Mouse (Mus musculus) liver, adult 2 months (tissue): ENCODE measurements at regions not wholly inside any gene's neighbourhood (a gene's known extent, or its start where the extent isn't known, plus 50 kb on each side); places are given as distances from the start of the nearest gene placed in this dataset.

Source experiments
- CTCF ChIP-seq: fragments of 200-500 bp; IDR thresholded peaks from 2 replicates; pipeline ENCODE4 v1.5.1; 2011; ENCODE audit warnings: low read depth, low read length, control low read depth
- POLR2A ChIP-seq: fragments of 200-500 bp; IDR thresholded peaks from 2 replicates; pipeline ENCODE4 v1.6.1; 2011; ENCODE audit warnings: low read length, control low read depth; ENCODE audit not compliant: insufficient read depth; ENCODE audit errors: extremely low read depth

DNA sequence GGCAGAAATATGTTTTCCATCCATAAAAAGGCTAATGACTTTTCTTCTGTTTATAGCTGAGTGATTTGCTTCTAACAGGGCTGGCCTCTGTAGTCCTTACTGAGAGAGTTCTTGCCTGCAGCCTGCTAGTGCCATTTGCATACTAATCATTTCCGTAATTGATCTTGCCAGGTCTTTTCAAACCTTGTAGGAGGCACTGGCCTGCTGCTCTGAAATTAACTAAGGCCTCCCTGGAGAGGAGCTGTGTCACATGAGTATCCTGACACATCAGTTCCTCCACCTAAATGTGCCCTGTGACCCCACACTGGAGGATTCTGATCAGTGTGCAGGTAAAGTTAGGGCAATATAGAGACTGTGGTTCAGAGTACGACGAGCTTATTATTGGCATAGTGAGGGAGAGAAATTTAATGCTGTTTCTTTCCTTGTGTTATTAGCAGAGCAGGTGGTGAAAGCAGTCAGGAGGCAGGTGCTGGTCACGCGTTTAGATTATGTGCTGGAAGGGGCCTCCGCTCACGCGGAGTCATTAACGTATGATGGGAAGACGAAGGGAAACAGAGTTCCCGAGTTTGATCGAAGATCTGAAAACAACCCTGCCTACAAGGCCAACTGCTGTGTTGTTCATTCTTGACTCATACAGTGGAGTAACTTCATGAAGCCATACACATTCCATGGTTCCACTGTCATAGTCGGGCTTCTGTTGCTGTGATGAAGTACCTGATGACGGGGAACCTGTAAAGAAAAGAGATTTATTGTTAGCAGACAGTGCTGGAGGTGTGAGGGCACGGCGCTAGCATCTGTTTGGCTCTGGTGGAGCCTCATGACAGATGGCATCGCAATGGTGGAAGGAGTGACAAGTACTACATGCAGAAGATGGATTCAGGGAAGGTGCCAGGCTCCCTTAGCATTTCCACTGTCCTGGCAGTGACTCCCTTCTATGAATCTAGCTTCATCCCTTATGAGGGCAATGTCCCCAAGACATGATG, 95.1 kb downstream of the C1d start:
- TF ChIP-seq CTCF = no peak
- no peak for TF ChIP-seq POLR2A
